Mouse (Mus musculus): ENCODE measurements at regions not wholly inside any gene's neighbourhood (a gene's known extent, or its start where the extent isn't known, plus 50 kb on each side); places are given as distances from the start of the nearest gene placed in this dataset.

GRCm38 (mm10) chr10:118573247-118573646, 132.4 kb downstream of the Ifng start:
- 62% methylated on average over 3 of the region's 3 CpGs for WGBS
- H3K4me3 ChIP-seq: no peak overlapping the region
- H3K27me3 ChIP-seq (ENCODE audit: control insufficient read depth, insufficient read depth, low read length): no peaks in the 10 kb centered on the region
- H3K79me2 ChIP-seq (replicated peaks; ENCODE audit: control insufficient read depth, insufficient read depth, low read length): no peaks in the 10 kb centered on the region
- DNase-seq: no peak
- H3K27ac ChIP-seq: no peak overlapping the region
- no peak overlapping the region for H3K9ac ChIP-seq (ENCODE audit: low read depth, low read length)
- intact Hi-C loops (cut with DNase I): no loop called here
- no peak for TF ChIP-seq POLR2A (IDR thresholded peaks at IDR 0.05; ENCODE audit: insufficient read depth, low read depth, low read length)
- no peak for TF ChIP-seq EP300 (IDR thresholded peaks at IDR 0.05; ENCODE audit: insufficient read depth, low read depth, low read length)
- TF ChIP-seq CTCF (IDR thresholded peaks at IDR 0.05): no peak
- no peaks in the 10 kb centered on the region for H3K4me1 ChIP-seq (ENCODE audit: control insufficient read depth, insufficient read depth, low read length)
- H3K36me3 ChIP-seq (ENCODE audit: control insufficient read depth, insufficient read depth, low read length): no peaks in the 10 kb centered on the region

- Histone ChIP-seq H3K9ac (ENCODE audit: low read depth, low read length) (no peak overlapping the region), H3K4me3 (no peak overlapping the region), H3K27me3 (ENCODE audit: control insufficient read depth, insufficient read depth, low read length) (no peaks in the 10 kb centered on the region), H3K36me3 (ENCODE audit: control insufficient read depth, insufficient read depth, low read length) (no peaks in the 10 kb centered on the region), H3K4me1 (ENCODE audit: control insufficient read depth, insufficient read depth, low read length) (no peaks in the 10 kb centered on the region), H3K79me2 (replicated peaks; ENCODE audit: control insufficient read depth, insufficient read depth, low read length) (no peaks in the 10 kb centered on the region), H3K27ac (no peak overlapping the region)
- DNase-seq: no peak
- 90% methylated on average over 7 of the region's 7 CpGs for WGBS
- intact Hi-C loops (cut with DNase I): no loop called here
- TF ChIP-seq POLR2A (IDR thresholded peaks at IDR 0.05; ENCODE audit: insufficient read depth, low read depth, low read length) (no peak), CTCF (IDR thresholded peaks at IDR 0.05) (no peak), EP300 (IDR thresholded peaks at IDR 0.05; ENCODE audit: insufficient read depth, low read depth, low read length) (no peak)
These were observed 134.7 kb downstream of the Ifng start for GRCm38 (mm10) chr10:118575570-118575969.

DNA sequence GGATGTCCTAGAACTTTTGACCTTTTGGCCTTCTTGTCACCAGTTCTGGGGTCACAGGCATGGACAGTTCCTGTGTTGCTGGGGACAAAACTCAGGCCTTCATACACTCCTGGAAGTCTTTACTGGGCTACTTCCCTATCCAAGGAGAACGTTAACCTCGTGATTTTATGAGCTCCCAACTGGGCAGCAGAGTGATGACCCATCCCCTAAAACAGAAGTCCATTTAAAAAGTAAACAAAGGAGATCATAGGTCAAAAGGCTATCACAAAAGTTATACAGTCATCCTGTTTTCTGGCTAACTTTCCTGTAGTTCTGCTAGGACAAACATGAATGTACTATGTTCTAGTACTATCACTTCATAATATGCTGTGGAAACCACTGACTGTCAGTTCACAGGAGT, 140.5 kb downstream of the Ifng start:
- no peaks in the 10 kb centered on the region for H3K79me2 ChIP-seq (replicated peaks; ENCODE audit: control insufficient read depth, insufficient read depth, low read length)
- DNase-seq: no peak
- WGBS: 45% methylated on average over 2 of the region's 2 CpGs
- H3K4me1 ChIP-seq (ENCODE audit: control insufficient read depth, insufficient read depth, low read length): no peaks in the 10 kb centered on the region
- H3K27ac ChIP-seq: no peak overlapping the region
- H3K4me3 ChIP-seq: no peak overlapping the region
- H3K36me3 ChIP-seq (ENCODE audit: control insufficient read depth, insufficient read depth, low read length): no peaks in the 10 kb centered on the region
- no peaks in the 10 kb centered on the region for H3K27me3 ChIP-seq (ENCODE audit: control insufficient read depth, insufficient read depth, low read length)
- H3K9ac ChIP-seq (ENCODE audit: low read depth, low read length): no peak overlapping the region
- TF ChIP-seq EP300 (IDR thresholded peaks at IDR 0.05; ENCODE audit: insufficient read depth, low read depth, low read length): no peak
- no peak for TF ChIP-seq CTCF (IDR thresholded peaks at IDR 0.05)
- no peak for TF ChIP-seq POLR2A (IDR thresholded peaks at IDR 0.05; ENCODE audit: insufficient read depth, low read depth, low read length)
- intact Hi-C loops (cut with DNase I): no loop called here

DNA sequence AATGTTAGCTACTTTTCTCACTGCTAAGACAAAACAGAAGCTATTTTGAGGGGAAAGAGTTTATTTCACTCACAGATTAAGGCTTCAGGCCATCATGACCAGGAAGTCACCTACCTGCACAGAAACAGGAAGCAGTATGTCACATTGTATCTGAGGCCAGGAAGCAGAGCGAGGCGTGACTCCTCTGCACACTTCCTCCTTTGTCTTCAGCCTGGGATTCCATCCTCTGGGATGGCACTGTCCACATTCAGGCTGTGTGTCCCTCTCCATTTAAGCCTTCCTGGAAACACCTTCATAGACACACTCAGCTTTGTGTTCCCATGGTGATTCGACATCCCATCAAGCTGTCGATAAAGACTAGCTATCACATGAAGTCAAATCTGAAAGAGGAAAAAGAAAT, 145.0 kb downstream of the Ifng start:
- Histone ChIP-seq H3K36me3 (ENCODE audit: control insufficient read depth, insufficient read depth, low read length) (no peaks in the 10 kb centered on the region), H3K9ac (ENCODE audit: low read depth, low read length) (no peak overlapping the region), H3K79me2 (replicated peaks; ENCODE audit: control insufficient read depth, insufficient read depth, low read length) (no peaks in the 10 kb centered on the region), H3K27me3 (ENCODE audit: control insufficient read depth, insufficient read depth, low read length) (no peaks in the 10 kb centered on the region), H3K4me1 (ENCODE audit: control insufficient read depth, insufficient read depth, low read length) (no peaks in the 10 kb centered on the region), H3K4me3 (no peak overlapping the region), H3K27ac (no peak overlapping the region)
- TF ChIP-seq CTCF (IDR thresholded peaks at IDR 0.05): no peak
- no peak for TF ChIP-seq POLR2A (IDR thresholded peaks at IDR 0.05; ENCODE audit: insufficient read depth, low read depth, low read length)
- no peak for TF ChIP-seq EP300 (IDR thresholded peaks at IDR 0.05; ENCODE audit: insufficient read depth, low read depth, low read length)
- 66% methylated on average over 4 of the region's 4 CpGs for WGBS
- DNase-seq: no peak
- intact Hi-C loops (cut with DNase I): no loop called here

- no peaks in the 10 kb centered on the region for H3K36me3 ChIP-seq (ENCODE audit: control insufficient read depth, insufficient read depth, low read length)
- TF ChIP-seq EP300 (IDR thresholded peaks at IDR 0.05; ENCODE audit: insufficient read depth, low read depth, low read length) (no peak), POLR2A (IDR thresholded peaks at IDR 0.05; ENCODE audit: insufficient read depth, low read depth, low read length) (no peak), CTCF (IDR thresholded peaks at IDR 0.05) (no peak)
- H3K79me2 ChIP-seq (replicated peaks; ENCODE audit: control insufficient read depth, insufficient read depth, low read length): no peaks in the 10 kb centered on the region
- WGBS: 41% methylated on average over 8 of the region's 8 CpGs
- no peaks in the 10 kb centered on the region for H3K4me1 ChIP-seq (ENCODE audit: control insufficient read depth, insufficient read depth, low read length)
- no peak overlapping the region for H3K27ac ChIP-seq
- intact Hi-C loops (cut with DNase I): no loop called here
- no peak overlapping the region for H3K4me3 ChIP-seq
- no peak overlapping the region for H3K9ac ChIP-seq (ENCODE audit: low read depth, low read length)
- no peak for DNase-seq
- no peaks in the 10 kb centered on the region for H3K27me3 ChIP-seq (ENCODE audit: control insufficient read depth, insufficient read depth, low read length)
These were observed 147.4 kb downstream of the Ifng start for GRCm38 (mm10) chr10:118588198-118588597.

DNA sequence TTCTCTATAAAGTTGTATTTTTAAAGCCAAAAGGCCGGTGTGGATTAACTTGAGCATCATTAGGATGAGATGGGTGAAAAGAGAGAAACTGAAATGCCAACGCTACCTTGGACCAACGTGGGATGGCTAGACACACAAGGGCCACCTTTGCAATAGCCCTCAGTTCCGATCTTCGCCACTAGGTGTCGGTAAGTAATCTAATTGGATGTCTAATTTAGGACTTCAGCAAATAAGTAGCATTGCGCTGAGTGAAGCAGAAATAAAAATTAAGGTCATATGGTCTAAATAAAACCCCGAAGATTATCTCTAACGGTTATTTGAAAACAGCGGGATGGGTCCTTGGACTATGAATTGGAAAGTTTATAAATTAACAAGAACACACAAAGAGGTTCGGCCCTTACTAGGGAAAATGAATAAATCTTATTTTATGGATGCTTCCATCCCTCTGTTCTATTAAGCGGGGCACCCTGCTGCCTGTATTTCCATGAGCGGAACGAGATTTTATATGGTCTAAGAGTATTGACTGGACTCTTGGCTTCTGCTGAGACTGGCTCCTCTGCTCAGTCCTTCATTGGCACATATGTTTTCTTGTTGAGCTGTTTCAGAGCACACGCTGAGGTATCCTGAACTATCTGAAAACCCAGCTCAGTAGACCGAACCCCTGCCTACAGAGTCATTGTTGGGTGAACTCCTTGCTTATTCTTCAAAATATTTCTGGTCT, 152.0 kb downstream of the Ifng start:
- intact Hi-C loops (cut with DNase I): loop anchor here (1.0 to 10.0 kb wide), 3 partner anchors 272 to 486 kb away; no protein-coding TSS in a partner anchor
- Histone ChIP-seq H3K36me3 (ENCODE audit: control insufficient read depth, insufficient read depth, low read length) (no peaks in the 10 kb centered on the region), H3K27me3 (ENCODE audit: control insufficient read depth, insufficient read depth, low read length) (no peaks in the 10 kb centered on the region), H3K79me2 (replicated peaks; ENCODE audit: control insufficient read depth, insufficient read depth, low read length) (no peaks in the 10 kb centered on the region), H3K4me3 (no peak overlapping the region), H3K9ac (ENCODE audit: low read depth, low read length) (no peak overlapping the region), H3K4me1 (ENCODE audit: control insufficient read depth, insufficient read depth, low read length) (peaks cover 3% of the 10 kb centered on the region; the same call in 1 of the 2 replicates), H3K27ac (no peak overlapping the region)
- peak; percentile 100 for TF ChIP-seq CTCF (IDR thresholded peaks at IDR 0.05)
- 0 out of 2 replicates have a peak, but pooled peaks have one; percentile 46 for TF ChIP-seq EP300 (IDR thresholded peaks at IDR 0.05; ENCODE audit: insufficient read depth, low read depth, low read length)
- no peak for TF ChIP-seq POLR2A (IDR thresholded peaks at IDR 0.05; ENCODE audit: insufficient read depth, low read depth, low read length)
- WGBS: 36% methylated on average over 16 of the region's 16 CpGs
- DNase-seq: peak; percentile 72 to 83
